Mouse (Mus musculus): ENCODE data around the gene Ttf1. TPM values are rescaled to one million over a fixed set of nuclear protein-coding genes. Genes with fewer than 3 reads are reported as not detected.

The Ttf1 gene
- polyA plus RNA-seq, 1 experiment from 2014 or later, result 7.4 TPM

- WGBS, result 62% methylated on average over 8 of the region's 8 CpGs
- Histone ChIP-seq H3K4me1 (replicated peaks) (no peaks in the 10 kb centered on the region), H3K9me3 (replicated peaks) (no peaks in the 10 kb centered on the region), H3K27me3 (replicated peaks) (peaks cover 35% of the 10 kb centered on the region), H3K4me3 (no peak overlapping the region), H3K4me2 (no peak overlapping the region), H3K36me3 (no peaks in the 10 kb centered on the region), H3K27ac (ENCODE audit: poor library complexity, severe bottlenecking) (no peak overlapping the region), H3K9ac (no peak overlapping the region)
- ATAC-seq (ENCODE audit: insufficient number of reproducible peaks, low FRiP score), result no peak
Observed at GRCm38 (mm10) chr2:29035698-29036097, 24.4 kb upstream of the Ttf1 start.

- Histone ChIP-seq H3K9me3 (replicated peaks) (no peaks in the 10 kb centered on the region), H3K9ac (no peak overlapping the region), H3K27ac (ENCODE audit: poor library complexity, severe bottlenecking) (no peak overlapping the region), H3K27me3 (replicated peaks) (peaks cover 70% of the 10 kb centered on the region), H3K4me2 (no peak overlapping the region), H3K4me1 (replicated peaks) (no peaks in the 10 kb centered on the region), H3K36me3 (no peaks in the 10 kb centered on the region), H3K4me3 (no peak overlapping the region)
- WGBS, result 30% methylated on average over 5 of the region's 5 CpGs
- ATAC-seq (ENCODE audit: insufficient number of reproducible peaks, low FRiP score), result no peak
Observed at GRCm38 (mm10) chr2:29039741-29040140, 20.3 kb upstream of the Ttf1 start.

GRCm38 (mm10) chr2:29040594-29041476 is 19.2 kb upstream of the Ttf1 start:
- Histone ChIP-seq H3K36me3 (no peaks in the 10 kb centered on the region), H3K27ac (ENCODE audit: poor library complexity, severe bottlenecking) (no peak overlapping the region), H3K4me2 (no peak overlapping the region), H3K9ac (no peak overlapping the region), H3K4me3 (no peak overlapping the region), H3K9me3 (replicated peaks) (no peaks in the 10 kb centered on the region), H3K27me3 (replicated peaks) (peaks cover 74% of the 10 kb centered on the region), H3K4me1 (replicated peaks) (no peaks in the 10 kb centered on the region)
- 17% methylated on average over 18 of the region's 18 CpGs for WGBS
- no peak for ATAC-seq (ENCODE audit: insufficient number of reproducible peaks, low FRiP score)

- WGBS, result 25% methylated on average over 8 of the region's 8 CpGs
Observed at GRCm38 (mm10) chr2:29041477-29041768, 18.6 kb upstream of the Ttf1 start.

GRCm38 (mm10) chr2:29042124-29042523 is 17.9 kb upstream of the Ttf1 start:
- WGBS, result 86% methylated on average over 5 of the region's 5 CpGs
- H3K4me1 ChIP-seq (replicated peaks), result no peaks in the 10 kb centered on the region
- H3K9ac ChIP-seq, result no peak overlapping the region
- no peak overlapping the region for H3K4me2 ChIP-seq
- no peaks in the 10 kb centered on the region for H3K36me3 ChIP-seq
- no peaks in the 10 kb centered on the region for H3K9me3 ChIP-seq (replicated peaks)
- peaks cover 75% of the 10 kb centered on the region for H3K27me3 ChIP-seq (replicated peaks)
- ATAC-seq (ENCODE audit: insufficient number of reproducible peaks, low FRiP score), result no peak
- H3K4me3 ChIP-seq, result no peak overlapping the region
- H3K27ac ChIP-seq (ENCODE audit: poor library complexity, severe bottlenecking), result no peak overlapping the region

More at GRCm38 (mm10) chr2:29041477-29041768, 18.6 kb upstream of the Ttf1 start:
- Histone ChIP-seq H3K4me1 (replicated peaks) (no peaks in the 10 kb centered on the region), H3K4me2 (no peak overlapping the region), H3K27ac (ENCODE audit: poor library complexity, severe bottlenecking) (no peak overlapping the region), H3K36me3 (no peaks in the 10 kb centered on the region), H3K9ac (no peak overlapping the region), H3K4me3 (no peak overlapping the region), H3K27me3 (replicated peaks) (peaks cover 75% of the 10 kb centered on the region), H3K9me3 (replicated peaks) (no peaks in the 10 kb centered on the region)
- ATAC-seq (ENCODE audit: insufficient number of reproducible peaks, low FRiP score), result no peak

- H3K9ac ChIP-seq, result no peak overlapping the region
- peaks cover 38% of the 10 kb centered on the region for H3K27me3 ChIP-seq (replicated peaks)
- H3K4me2 ChIP-seq, result no peak overlapping the region
- H3K4me1 ChIP-seq (replicated peaks), result no peaks in the 10 kb centered on the region
- 60% methylated on average over 16 of the region's 16 CpGs for WGBS
- H3K36me3 ChIP-seq, result no peaks in the 10 kb centered on the region
- H3K27ac ChIP-seq (ENCODE audit: poor library complexity, severe bottlenecking), result no peak overlapping the region
- H3K9me3 ChIP-seq (replicated peaks), result no peaks in the 10 kb centered on the region
- no peak overlapping the region for H3K4me3 ChIP-seq
- no peak for ATAC-seq (ENCODE audit: insufficient number of reproducible peaks, low FRiP score)
Observed at GRCm38 (mm10) chr2:29046151-29046550, 13.9 kb upstream of the Ttf1 start.

GRCm38 (mm10) chr2:29051932-29052331 is 8.1 kb upstream of the Ttf1 start:
- peaks cover 15% of the 10 kb centered on the region for H3K27me3 ChIP-seq (replicated peaks)
- no peak overlapping the region for H3K9ac ChIP-seq
- peaks cover 5% of the 10 kb centered on the region for H3K4me1 ChIP-seq (replicated peaks)
- no peak overlapping the region for H3K4me3 ChIP-seq
- no peak for ATAC-seq (ENCODE audit: insufficient number of reproducible peaks, low FRiP score)
- no peak overlapping the region for H3K4me2 ChIP-seq
- H3K36me3 ChIP-seq, result no peaks in the 10 kb centered on the region
- no peaks in the 10 kb centered on the region for H3K9me3 ChIP-seq (replicated peaks)
- 68% methylated on average over 5 of the region's 5 CpGs for WGBS
- no peak overlapping the region for H3K27ac ChIP-seq (ENCODE audit: poor library complexity, severe bottlenecking)

GRCm38 (mm10) chr2:29052943-29053454 is 7.1 kb upstream of the Ttf1 start:
- no peak overlapping the region for H3K27ac ChIP-seq (ENCODE audit: poor library complexity, severe bottlenecking)
- no peaks in the 10 kb centered on the region for H3K36me3 ChIP-seq
- peaks cover 25% of the 10 kb centered on the region for H3K27me3 ChIP-seq (replicated peaks)
- 32% methylated on average over 4 of the region's 4 CpGs for whole genome bisulfite sequencing
- no peaks in the 10 kb centered on the region for H3K9me3 ChIP-seq (replicated peaks)
- no peak overlapping the region for H3K9ac ChIP-seq
- ATAC-seq (ENCODE audit: insufficient number of reproducible peaks, low FRiP score), result no peak
- no peak overlapping the region for H3K4me3 ChIP-seq
- H3K4me2 ChIP-seq, result no peak overlapping the region
- H3K4me1 ChIP-seq (replicated peaks), result peaks cover 5% of the 10 kb centered on the region

GRCm38 (mm10) chr2:29053802-29054544 is 6.1 kb upstream of the Ttf1 start:
- Histone ChIP-seq H3K36me3 (no peaks in the 10 kb centered on the region), H3K4me1 (replicated peaks) (peaks cover 5% of the 10 kb centered on the region), H3K4me3 (peak overlapping the region; percentile 55), H3K27ac (ENCODE audit: poor library complexity, severe bottlenecking) (no peak overlapping the region), H3K27me3 (replicated peaks) (peaks cover 30% of the 10 kb centered on the region), H3K4me2 (peak overlapping the region; percentile 95), H3K9ac (peak overlapping the region; percentile 73), H3K9me3 (replicated peaks) (no peaks in the 10 kb centered on the region)
- peak; percentile 43; the same call in 1 of the 2 replicates for ATAC-seq (ENCODE audit: insufficient number of reproducible peaks, low FRiP score)
- WGBS, result 3% methylated on average over 20 of the region's 20 CpGs

- Histone ChIP-seq H3K27ac (ENCODE audit: poor library complexity, severe bottlenecking) (no peak overlapping the region), H3K36me3 (no peaks in the 10 kb centered on the region), H3K4me3 (peak overlapping the region; percentile 55), H3K9me3 (replicated peaks) (no peaks in the 10 kb centered on the region), H3K9ac (peak overlapping the region; percentile 73), H3K27me3 (replicated peaks) (peaks cover 30% of the 10 kb centered on the region), H3K4me1 (replicated peaks) (peaks cover 5% of the 10 kb centered on the region), H3K4me2 (peak overlapping the region; percentile 95)
- WGBS, result 2% methylated on average over 30 of the region's 30 CpGs
- ATAC-seq (ENCODE audit: insufficient number of reproducible peaks, low FRiP score), result no peak; the same call in 1 of the 2 replicates
Observed at GRCm38 (mm10) chr2:29054545-29054935, 5.5 kb upstream of the Ttf1 start.

- Histone ChIP-seq H3K27ac (ENCODE audit: poor library complexity, severe bottlenecking) (no peak within 1 kb of the TSS), H3K4me3 (peak within 1 kb of the TSS; percentile 55), H3K9me3 (replicated peaks) (no peaks in the 10 kb centered on the region), H3K9ac (peak within 1 kb of the TSS; percentile 73), H3K4me1 (replicated peaks) (peaks cover 5% of the 10 kb centered on the region), H3K36me3 (no peaks in the 10 kb centered on the region), H3K27me3 (replicated peaks) (peaks cover 30% of the 10 kb centered on the region), H3K4me2 (peak within 1 kb of the TSS; percentile 95)
- ATAC-seq (ENCODE audit: insufficient number of reproducible peaks, low FRiP score), result peak; percentile 40; the same call in 1 of the 2 replicates
- under 1% methylated on average over 25 of the region's 25 CpGs for WGBS
Observed at GRCm38 (mm10) chr2:29054991-29055390, 5.1 kb upstream of the Ttf1 start, which contains the start of gene Cfap77. Gene Cfap77, minus strand, starts transcription at chr2:29055066.

All from heart, embryonic 12.5 days (tissue).